Mouse (Mus musculus) cerebellum, adult 11-12 months (tissue): Measurements from ENCODE around the gene Gorasp2.
A peak's percentile ranks its signal among the peaks of the same experiment; 100 is the strongest.

ENCODE experiments used
- DNase-seq: peaks from one replicate; pipeline ENCODE4 v3.0.0; 2022

Gene Gorasp2

DNA sequence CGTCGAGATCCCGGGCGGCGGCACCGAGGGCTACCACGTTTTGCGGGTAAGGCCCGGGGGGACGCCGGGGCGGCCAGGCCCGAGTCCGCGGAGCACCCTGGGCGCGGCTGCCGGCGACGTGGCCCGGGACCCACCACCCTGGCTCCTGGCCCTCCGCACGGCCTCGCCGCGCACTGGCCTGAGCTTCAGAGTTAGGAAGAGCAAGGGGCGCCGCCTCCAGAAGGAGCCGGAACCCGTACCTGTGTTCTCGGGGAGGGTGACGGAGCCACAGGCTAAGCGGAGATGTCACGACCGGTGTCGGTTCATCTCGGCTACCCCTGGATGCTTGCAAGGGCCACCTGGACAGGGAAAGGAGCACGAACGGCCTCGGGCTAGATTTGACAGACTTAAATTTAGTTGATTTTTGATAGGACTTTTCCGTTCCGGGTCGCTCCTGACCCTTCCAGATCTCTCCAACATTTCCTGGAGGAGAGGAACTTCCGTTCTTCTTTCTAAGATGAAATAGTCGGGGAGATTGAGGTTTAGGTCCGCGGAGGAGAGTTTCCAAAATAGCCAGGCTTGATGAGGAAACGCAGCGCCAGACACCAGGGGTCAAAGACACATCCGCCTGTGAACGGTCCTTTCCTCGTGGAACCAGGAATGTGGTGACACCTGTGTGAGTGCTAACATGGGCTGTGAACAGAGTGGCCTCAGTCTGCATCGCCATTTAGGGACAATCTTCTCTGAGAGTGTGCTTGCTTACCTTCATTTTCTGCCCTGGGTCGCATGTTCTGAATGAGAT, 529 bp downstream of the Gorasp2 start, which contains the start of gene Gm26558:
Gene Gm26558 (minus strand): TSS at position 394 of the 781 bp plus-strand sequence.
- DNase-seq: peak; percentile 32

DNA sequence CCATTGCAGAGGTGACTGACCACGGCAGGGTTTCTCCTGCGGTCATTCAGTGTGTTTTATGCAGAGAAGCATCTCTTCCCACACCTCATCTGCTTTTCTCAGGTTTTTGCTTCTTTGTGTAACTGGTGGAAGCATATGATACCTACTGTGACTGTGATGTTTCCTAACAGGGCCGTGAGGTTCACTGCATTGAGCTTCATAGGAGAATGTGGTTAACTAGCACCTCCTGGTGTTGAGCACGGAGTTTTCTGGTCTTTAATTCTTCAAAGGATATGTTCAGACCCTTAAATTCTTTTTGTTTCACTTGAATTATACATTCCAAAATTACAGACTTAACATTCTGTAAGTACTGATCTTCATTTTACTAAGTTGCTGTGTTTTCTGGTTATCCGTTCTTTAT, 2.4 kb downstream of the Gorasp2 start:
- DNase-seq: no peak

DNA sequence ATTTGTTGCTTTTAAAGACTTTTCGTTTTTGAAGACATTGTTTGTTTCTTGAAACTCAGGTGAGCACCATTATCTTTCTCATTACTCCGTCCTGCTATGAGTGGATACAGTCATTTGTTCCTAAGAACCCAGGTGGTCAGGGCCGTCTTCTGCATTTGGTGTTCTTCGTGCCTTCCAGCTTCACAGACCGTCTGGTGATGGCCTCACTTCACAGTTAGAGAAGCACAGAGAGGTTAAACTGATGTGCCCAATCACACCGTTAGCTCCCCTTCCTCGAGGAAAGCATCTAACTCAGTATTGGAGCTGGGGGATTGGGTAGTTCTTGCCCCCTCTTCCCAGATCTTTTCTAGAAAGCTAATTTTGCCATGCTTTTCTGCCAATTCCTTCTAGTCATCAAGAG, 5.6 kb downstream of the Gorasp2 start:
- DNase-seq: no peak

GRCm38 (mm10) chr2:70669241-70669640, 7.9 kb downstream of the Gorasp2 start:
- no peak for DNase-seq

- no peak for DNase-seq
These were observed 8.5 kb downstream of the Gorasp2 start for GRCm38 (mm10) chr2:70669896-70670295.

- DNase-seq: no peak
These were observed 11.1 kb downstream of the Gorasp2 start for GRCm38 (mm10) chr2:70672476-70672875.

GRCm38 (mm10) chr2:70673445-70674126, 12.2 kb downstream of the Gorasp2 start:
- DNase-seq: no peak

DNA sequence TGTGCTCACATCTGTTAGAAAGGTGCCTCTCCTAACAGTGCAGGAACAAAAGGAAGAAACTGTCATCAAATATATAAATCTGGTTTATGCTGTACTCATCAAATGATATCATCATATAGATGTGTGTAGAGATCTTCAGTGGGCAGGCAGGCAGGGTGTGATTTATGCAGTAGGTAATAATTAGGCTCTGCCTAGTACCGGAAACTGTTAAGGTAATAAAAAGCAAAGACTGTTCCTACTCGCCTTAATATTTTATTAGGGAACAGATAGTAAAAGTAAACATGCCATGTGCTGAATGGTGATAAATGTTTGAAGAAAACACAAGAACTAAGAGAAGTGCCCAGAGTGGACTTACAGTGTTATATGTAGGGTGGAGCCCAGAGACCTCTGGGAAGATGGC, 20.9 kb downstream of the Gorasp2 start:
- no peak for DNase-seq

- DNase-seq: no peak
These were observed 27.2 kb downstream of the Gorasp2 start for GRCm38 (mm10) chr2:70688454-70689078.

DNA sequence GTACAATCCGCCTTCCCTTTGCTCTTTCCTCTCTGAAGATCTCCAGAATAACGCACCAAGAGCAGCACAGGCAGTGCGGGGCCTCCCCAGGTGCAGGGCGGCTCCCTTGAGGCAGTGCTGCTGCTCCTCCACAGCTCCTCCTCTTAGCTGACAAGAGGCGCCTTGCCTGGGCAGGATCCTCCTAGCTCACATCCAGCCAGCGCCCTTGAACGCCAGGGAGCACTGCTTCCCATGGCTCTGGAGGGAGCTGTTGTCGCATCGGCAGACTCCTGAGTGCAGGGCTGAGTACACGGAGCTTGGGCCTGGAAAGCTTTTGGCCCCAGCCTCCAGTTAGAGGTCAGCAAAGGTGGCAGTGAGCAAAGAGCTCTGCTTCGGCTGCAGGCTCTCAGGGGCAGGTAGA, 28.8 kb downstream of the Gorasp2 start:
- DNase-seq: no peak

DNA sequence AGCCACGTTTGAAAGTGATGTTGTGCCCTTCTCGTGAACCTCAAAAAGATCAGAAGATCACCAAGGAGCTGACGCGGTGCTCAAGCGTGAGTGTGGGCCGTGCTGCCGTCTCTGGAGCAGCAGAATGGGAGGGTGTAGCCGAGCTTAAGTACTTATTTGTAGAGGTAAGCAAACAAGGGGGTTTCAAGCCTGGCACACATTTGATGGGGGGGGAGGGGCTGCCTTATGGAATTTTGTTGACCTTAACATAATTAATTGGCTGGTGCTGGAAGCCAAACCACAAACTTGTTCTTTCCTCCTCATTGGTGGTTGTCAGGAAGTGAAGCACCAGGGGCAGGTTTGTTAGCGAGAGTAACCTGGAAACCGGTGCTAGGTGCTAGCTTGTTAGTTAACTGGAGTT, 34.3 kb downstream of the Gorasp2 start:
- DNase-seq: no peak

- no peak for DNase-seq
These were observed 39.5 kb downstream of the Gorasp2 start for GRCm38 (mm10) chr2:70700851-70701250.

DNA sequence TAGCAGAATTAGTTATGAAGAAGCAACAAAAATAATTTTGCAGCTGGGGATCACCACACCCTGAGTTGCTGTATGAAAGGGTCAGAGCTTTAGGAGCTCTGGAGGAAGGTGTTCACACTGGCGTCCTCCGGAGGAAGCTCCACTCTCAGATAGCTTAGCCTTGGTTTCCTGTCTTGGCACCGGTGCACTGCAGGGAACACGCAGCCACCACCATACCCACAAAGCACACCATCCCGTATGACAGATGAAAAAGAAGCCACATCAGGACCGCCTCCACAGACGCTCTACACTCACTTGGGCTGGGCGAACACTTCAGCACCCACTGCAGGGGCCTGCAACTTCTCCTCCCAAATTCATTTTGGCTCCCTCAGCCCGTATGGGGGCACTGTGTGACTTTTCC, 40.2 kb downstream of the Gorasp2 start:
- no peak for DNase-seq

DNA sequence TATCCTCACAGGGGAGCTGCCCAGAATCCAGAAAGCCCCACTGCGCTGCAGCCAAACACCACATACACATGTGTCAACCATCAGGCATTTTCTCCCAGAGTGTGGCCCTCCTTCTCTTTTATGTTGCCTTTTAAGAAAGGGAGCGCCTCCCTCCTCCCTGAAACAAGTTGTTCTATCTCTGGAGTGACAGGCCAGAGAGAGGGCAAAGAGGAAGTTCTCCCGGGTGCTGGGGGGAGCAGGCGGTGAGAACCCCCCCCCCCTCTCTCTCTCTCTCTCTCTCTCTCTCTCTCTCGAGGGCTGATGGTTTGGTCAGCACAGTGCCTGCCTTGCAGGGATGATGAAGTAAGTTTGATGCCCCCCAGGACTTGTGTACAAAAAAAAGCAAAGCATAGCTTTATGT, 41.0 kb downstream of the Gorasp2 start:
- no peak for DNase-seq

- no peak for DNase-seq
These were observed 47.8 kb downstream of the Gorasp2 start for GRCm38 (mm10) chr2:70708986-70709730.

GRCm38 (mm10) chr2:70710236-70710635, 48.9 kb downstream of the Gorasp2 start:
- no peak for DNase-seq

GRCm38 (mm10) chr2:70710878-70711277, 49.5 kb downstream of the Gorasp2 start:
- no peak for DNase-seq

DNA sequence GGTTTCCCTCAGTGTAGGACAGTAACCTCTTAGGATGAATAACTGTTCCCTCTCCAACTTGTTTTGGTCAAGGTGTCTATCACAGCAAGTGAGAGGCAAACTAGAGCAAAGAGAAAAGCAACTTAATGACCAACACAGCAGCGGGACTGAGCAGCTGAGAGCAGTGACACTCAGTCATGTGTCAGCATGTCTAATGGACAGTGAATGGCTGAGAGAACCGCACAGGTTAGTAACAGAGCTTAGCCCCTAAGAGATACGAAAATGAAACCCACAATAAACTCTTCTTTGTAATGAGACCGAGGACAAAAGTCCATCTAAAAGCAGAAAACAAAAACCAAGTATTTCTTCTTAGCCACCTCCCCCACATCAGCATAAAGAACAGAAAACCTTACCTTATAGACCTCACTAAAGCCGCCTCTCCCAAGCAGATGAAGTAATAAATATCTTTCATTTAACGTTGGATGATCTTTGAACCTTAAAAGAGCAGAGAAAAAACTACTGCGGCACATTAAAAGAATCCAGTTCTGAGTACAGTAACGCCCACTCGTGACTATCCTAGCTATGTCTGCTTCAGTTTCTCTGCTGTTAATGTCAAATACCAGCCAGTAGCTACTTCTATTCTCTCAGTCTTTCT, 62.4 kb downstream of the Gorasp2 start:
- no peak for DNase-seq

DNA sequence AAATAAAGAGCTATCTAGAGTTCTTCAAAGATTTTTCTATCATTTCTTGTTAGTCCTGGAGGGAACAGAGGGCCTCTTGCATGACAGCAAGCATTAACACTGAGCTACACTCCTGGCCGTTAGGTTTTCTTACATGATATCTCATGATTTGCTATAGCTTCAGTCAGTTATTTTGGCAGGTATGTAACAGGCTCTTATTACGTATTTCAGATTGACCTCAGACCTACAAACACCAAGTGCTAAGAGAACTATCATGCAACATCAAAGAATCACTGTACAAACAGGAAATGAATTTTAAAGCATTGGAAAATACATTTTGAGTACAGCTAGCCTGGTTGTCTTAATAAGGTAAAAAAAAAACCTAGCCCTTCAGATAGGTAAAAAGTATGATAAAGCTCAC, 65.7 kb downstream of the Gorasp2 start:
- no peak for DNase-seq

DNA sequence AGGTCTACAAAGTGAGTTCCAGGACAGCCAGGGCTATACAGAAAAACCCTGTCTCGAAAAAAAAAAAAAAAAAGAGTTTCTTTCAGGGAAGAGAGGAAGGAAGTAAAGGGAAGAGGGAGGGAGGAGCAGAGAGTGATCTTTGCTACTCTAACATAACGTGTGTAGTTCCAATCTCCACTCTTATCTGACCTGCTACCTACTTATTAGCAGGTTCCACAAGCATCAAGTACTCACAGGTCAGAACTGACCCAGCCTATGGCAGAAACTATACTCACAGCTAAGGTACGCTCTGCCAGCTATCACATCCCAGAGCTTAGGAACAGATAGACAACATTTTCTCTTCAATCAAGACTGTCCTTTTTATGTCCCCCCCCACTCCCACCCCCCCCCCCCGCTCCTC, 74.2 kb downstream of the Gorasp2 start:
- DNase-seq: no peak

DNA sequence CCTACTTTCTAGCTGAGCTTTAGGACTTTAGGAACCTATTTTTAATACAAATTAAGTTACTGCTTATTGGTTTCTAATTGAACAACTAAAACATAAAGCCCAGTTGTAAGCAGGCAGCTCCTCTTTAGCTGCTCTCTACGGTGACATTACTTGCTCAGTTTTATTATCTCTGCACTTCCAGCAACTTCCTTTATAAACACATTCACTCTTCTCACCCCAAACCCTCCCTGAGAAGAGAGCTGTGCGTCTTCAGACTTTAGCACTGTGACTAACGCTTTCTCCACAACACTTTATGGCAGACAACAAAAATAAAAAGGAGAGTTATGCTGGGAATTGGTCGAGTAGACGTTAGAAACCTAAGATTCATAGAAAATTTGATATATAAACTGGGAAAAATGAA, 74.6 kb downstream of the Gorasp2 start:
- no peak for DNase-seq

GRCm38 (mm10) chr2:70741901-70742300, 80.5 kb downstream of the Gorasp2 start:
- DNase-seq: no peak

DNA sequence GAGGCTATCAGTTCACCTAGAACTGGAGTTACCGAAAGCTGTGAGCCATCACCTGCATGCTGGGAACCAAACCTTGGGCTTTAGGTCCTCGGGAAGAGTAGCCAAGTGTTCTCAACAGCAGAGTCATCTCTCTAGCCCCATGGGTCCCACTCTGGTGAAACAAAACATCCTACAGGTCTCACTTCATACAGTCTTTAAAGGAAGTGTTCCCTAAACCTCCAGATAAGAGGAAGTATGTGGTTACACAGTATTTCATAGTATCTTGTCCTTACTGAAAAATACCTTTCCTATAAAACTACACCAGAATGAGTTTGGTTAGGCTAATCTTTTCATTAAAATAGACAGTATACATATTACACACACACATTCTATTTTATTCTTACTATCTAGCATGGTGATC, 81.2 kb downstream of the Gorasp2 start:
- no peak for DNase-seq
